Mouse (Mus musculus): ENCODE data around the gene Nkx2-3. TPM values are rescaled to one million over a fixed set of nuclear protein-coding genes. Genes with fewer than 3 reads are reported as not detected.

Gene Nkx2-3
- polyA plus RNA-seq, 1 experiment from 2014 or later, result 1.2 TPM

DNA sequence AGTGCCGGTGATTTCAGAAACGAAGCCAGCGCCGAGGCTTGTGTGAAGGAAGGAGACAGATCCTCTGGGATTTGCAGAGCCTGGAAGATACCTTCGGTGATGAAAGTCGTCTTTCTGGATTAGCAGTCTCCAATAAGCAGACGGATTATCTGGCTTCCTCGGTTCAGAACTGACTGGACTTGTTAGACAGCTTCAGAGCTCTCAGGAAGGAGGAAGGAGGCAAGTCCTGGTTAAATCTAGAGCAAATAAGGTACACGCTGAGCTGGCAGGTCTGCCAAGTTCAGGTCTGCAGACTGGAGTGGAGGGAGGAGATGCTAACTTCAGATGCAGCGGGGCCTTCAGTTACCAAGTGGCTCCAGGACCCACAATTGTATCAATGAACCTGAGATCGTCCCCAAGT, 29.7 kb downstream of the Nkx2-3 start:
- no peak for ATAC-seq
- H3K9ac ChIP-seq, result no peak overlapping the region
- no peak overlapping the region for H3K4me2 ChIP-seq
- no peaks in the 10 kb centered on the region for H3K4me1 ChIP-seq
- H3K4me3 ChIP-seq, result no peak overlapping the region
- WGBS (ENCODE audit: insufficient replicate concordance), result 66% methylated on average over 11 of the region's 11 CpGs
- 0 out of 2 replicates have a peak, but pooled peaks cover 24% of the 10 kb centered on the region for H3K27me3 ChIP-seq (replicated peaks)
- no peaks in the 10 kb centered on the region for H3K9me3 ChIP-seq (replicated peaks)
- H3K36me3 ChIP-seq, result no peaks in the 10 kb centered on the region
- no peak overlapping the region for H3K27ac ChIP-seq

DNA sequence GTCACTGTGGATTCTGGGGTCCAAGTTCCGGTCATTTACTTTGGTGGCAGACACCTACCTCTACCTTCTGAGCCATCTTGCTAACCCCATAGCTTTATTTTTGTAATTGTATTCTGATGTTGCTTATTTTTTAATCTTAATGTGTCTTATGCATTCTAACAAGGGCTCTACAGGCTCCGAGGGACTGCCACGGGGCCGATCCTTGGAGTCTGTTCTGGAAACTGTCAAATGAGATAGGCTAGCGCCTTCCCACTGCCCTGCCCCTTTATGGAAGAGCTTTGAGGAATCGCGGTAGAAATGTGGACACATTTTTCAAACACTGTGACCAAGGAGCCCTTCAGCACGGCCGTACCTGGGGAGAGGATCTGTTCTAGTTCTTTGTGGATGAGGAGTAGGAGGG, 30.7 kb downstream of the Nkx2-3 start:
- no peak for ATAC-seq
- Histone ChIP-seq H3K4me2 (no peak overlapping the region), H3K27ac (no peak overlapping the region), H3K4me1 (no peaks in the 10 kb centered on the region), H3K4me3 (no peak overlapping the region), H3K36me3 (no peaks in the 10 kb centered on the region), H3K27me3 (replicated peaks) (0 out of 2 replicates have a peak, but pooled peaks cover 24% of the 10 kb centered on the region), H3K9ac (no peak overlapping the region), H3K9me3 (replicated peaks) (no peaks in the 10 kb centered on the region)
- WGBS (ENCODE audit: insufficient replicate concordance), result 68% methylated on average over 9 of the region's 9 CpGs

DNA sequence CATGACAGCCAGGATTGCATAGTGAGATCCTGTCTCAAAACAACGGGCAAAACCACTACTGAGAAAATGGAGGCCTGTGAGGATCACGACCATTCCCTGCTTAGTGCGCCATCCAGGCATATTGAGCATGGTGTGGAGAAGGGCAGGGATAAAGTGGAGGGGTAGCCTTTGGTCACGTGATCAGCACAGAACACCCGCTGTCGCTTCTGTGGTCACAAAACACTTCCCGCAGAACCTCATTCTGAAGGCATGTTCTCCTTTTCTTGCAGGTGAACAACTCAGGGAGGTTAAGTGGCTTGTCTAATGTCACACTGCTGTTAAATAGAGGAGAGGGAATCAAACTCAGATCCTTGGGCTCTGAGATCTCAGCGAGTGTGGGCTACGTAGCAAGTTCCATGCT, 33.4 kb downstream of the Nkx2-3 start:
- Histone ChIP-seq H3K4me1 (no peaks in the 10 kb centered on the region), H3K4me2 (no peak overlapping the region), H3K27ac (no peak overlapping the region), H3K9ac (no peak overlapping the region), H3K4me3 (no peak overlapping the region), H3K9me3 (replicated peaks) (no peaks in the 10 kb centered on the region), H3K36me3 (no peaks in the 10 kb centered on the region), H3K27me3 (replicated peaks) (peaks cover 17% of the 10 kb centered on the region; the same call in 1 of the 2 replicates)
- ATAC-seq, result no peak
- WGBS (ENCODE audit: insufficient replicate concordance), result 62% methylated on average over 9 of the region's 9 CpGs

DNA sequence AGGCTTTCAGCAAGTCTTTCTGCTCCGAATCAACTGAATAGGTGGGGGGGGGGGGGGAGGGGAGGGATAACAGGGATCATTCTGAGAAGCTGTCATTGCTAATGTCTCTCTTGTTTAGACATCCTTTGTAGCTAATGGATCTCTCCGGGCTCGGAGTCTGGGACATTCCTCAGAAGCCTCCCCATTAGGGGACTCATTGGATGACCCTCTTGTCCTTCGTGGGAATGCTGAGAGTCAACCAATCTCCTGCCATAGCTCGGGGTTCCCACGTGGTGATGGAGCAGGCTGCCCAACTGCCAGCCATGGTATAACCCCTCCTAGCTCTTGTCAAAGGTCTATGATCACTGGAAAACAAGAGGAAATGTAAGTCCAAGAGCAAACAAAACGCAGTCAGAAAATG, 34.7 kb downstream of the Nkx2-3 start:
- Histone ChIP-seq H3K36me3 (no peaks in the 10 kb centered on the region), H3K27me3 (replicated peaks) (peaks cover 22% of the 10 kb centered on the region), H3K4me1 (no peaks in the 10 kb centered on the region), H3K27ac (no peak overlapping the region), H3K4me3 (no peak overlapping the region), H3K9ac (no peak overlapping the region), H3K9me3 (replicated peaks) (no peaks in the 10 kb centered on the region), H3K4me2 (no peak overlapping the region)
- 54% methylated on average over 7 of the region's 7 CpGs for WGBS (ENCODE audit: insufficient replicate concordance)
- no peak for ATAC-seq

DNA sequence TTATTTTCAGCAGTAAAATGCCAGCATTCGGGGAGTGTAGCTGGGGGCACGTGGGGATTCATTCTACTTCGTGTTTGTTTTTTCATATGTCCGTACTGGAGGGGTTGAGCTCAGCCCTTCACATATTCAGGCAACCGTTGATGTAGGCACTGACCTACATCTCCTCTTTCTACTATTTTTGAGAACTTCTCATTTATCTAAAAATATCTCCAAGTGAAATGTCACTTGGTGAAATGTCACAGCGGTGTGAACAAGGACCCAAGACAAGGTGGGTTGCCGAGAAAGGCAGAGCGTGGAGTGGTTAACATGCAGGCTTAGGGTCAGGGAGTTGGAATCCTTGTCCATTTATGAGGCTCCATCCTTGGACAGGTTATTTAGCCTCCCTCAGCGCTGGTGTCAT, 35.1 kb downstream of the Nkx2-3 start:
- H3K9me3 ChIP-seq (replicated peaks), result no peaks in the 10 kb centered on the region
- no peak for ATAC-seq
- H3K36me3 ChIP-seq, result no peaks in the 10 kb centered on the region
- no peak overlapping the region for H3K9ac ChIP-seq
- no peak overlapping the region for H3K27ac ChIP-seq
- no peaks in the 10 kb centered on the region for H3K4me1 ChIP-seq
- H3K27me3 ChIP-seq (replicated peaks), result peaks cover 25% of the 10 kb centered on the region
- 57% methylated on average over 9 of the region's 9 CpGs for whole genome bisulfite sequencing (ENCODE audit: insufficient replicate concordance)
- no peak overlapping the region for H3K4me2 ChIP-seq
- H3K4me3 ChIP-seq, result no peak overlapping the region

DNA sequence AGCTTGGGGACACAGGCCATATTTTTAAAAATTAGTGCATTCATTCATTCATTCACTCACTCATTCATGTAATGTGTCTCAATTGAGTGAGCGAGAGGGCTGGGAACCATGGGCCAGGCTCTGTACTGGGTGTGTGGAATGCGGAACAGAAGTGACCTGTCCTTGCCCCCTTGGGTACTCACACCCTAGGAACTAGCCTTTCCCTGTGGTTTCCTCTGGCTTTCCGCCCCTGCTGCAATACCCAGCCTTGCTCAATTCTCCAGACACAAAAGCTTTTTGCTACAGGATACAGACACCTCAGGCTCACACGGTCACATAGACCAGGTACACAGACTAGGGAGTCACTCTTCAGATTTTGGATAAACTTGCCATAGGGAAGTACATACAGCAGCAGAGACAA, 36.2 kb downstream of the Nkx2-3 start:
- H3K27ac ChIP-seq, result no peak overlapping the region
- no peaks in the 10 kb centered on the region for H3K4me1 ChIP-seq
- no peaks in the 10 kb centered on the region for H3K9me3 ChIP-seq (replicated peaks)
- H3K4me3 ChIP-seq, result no peak overlapping the region
- ATAC-seq, result no peak
- no peak overlapping the region for H3K9ac ChIP-seq
- peaks cover 35% of the 10 kb centered on the region for H3K27me3 ChIP-seq (replicated peaks)
- no peak overlapping the region for H3K4me2 ChIP-seq
- H3K36me3 ChIP-seq, result no peaks in the 10 kb centered on the region
- WGBS (ENCODE audit: insufficient replicate concordance), result 58% methylated on average over 4 of the region's 4 CpGs

DNA sequence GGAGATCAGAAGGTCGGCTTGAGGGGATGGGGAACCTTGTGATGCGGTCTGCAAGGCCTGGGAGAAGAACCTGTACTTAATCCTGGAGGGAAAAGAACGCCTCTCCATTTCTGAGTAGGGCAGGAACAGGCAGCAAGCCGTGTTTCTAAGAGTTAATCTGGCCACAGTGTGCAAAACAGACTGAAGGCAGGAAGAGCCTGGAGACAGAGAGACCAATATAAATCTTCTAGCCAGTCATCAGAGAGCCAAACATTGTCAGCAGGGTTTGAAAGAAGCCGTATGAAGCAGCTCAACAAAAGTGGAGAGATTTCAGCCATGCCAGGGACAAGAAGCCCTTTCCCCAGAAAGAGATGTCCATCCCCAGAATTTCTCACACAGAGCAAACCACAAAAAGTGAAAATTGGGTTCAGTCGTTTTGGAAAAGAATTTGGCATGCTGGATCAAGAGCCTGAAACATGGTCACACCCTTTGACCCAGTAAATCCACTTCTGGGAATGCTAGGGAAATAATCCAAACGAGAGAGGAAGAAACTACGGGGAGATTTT, 39.2 kb downstream of the Nkx2-3 start:
- Histone ChIP-seq H3K36me3 (no peaks in the 10 kb centered on the region), H3K4me3 (no peak overlapping the region), H3K27me3 (replicated peaks) (peaks cover 46% of the 10 kb centered on the region), H3K4me2 (no peak overlapping the region), H3K9ac (no peak overlapping the region), H3K27ac (no peak overlapping the region), H3K9me3 (replicated peaks) (no peaks in the 10 kb centered on the region), H3K4me1 (no peaks in the 10 kb centered on the region)
- no peak for ATAC-seq
- 43% methylated on average over 8 of the region's 8 CpGs for WGBS (ENCODE audit: insufficient replicate concordance)

DNA sequence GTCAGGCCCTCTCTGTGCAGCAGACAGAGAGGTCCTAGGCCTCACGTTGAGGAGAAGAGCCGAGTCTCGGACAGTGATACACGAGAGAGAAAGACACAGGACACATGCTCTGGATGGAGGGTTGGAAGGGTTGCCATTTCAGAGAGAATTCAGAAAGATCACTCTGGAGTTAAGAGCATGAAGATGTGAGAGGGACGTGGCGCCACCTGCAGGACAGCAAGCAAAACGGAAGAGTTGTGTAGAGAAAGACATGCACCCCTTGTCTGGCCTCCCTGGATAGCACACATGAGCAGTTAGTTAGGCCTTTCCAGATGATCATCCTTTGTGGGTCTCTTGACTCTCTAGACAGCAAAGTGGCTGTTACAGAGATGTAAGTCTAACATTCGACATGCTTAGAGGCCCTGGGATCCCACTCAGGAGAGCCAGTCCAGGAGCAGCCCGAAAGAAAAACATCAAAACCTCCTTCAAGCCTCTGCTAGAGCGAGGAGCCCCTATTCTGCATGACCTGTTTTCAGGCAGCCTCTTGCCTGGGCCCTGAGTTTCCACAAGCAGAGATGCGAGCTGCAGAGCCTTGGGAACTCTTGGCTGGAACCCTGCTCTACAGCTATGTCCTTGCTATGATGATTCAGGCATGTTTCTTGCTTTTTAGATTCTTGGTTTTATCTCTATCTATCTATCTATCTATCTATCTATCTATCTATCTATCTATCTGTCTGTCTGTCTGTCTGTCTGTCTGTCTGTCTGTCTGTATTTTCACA, 43.8 kb downstream of the Nkx2-3 start:
- no peak overlapping the region for H3K27ac ChIP-seq
- H3K4me3 ChIP-seq, result no peak overlapping the region
- WGBS (ENCODE audit: insufficient replicate concordance), result 33% methylated on average over 11 of the region's 11 CpGs
- H3K4me1 ChIP-seq, result peaks cover 3% of the 10 kb centered on the region; the same call in 1 of the 2 replicates
- no peak overlapping the region for H3K4me2 ChIP-seq
- no peak overlapping the region for H3K9ac ChIP-seq
- H3K9me3 ChIP-seq (replicated peaks), result no peaks in the 10 kb centered on the region
- no peaks in the 10 kb centered on the region for H3K36me3 ChIP-seq
- H3K27me3 ChIP-seq (replicated peaks), result peaks cover 43% of the 10 kb centered on the region
- no peak for ATAC-seq

DNA sequence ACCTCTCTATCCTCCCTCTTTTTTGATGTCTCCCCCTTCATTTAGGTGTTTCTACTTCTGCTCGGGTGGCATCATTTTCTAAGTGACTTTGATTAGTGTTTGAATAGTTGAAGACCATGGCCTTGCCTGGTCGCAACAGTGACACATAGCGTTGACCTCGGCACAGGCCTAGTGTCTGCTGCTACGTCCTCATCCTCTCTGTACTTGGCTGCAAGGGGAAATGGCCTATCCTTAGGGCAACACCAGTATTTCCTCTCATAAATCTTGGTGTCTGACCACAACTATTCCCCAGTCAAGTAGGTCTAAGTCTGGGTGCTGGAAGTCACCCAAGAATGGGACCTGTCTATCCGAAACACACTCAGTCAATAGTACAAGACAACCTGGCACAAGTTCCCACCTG, 47.5 kb downstream of the Nkx2-3 start:
- no peak overlapping the region for H3K4me3 ChIP-seq
- no peaks in the 10 kb centered on the region for H3K9me3 ChIP-seq (replicated peaks)
- peaks cover 10% of the 10 kb centered on the region for H3K27me3 ChIP-seq (replicated peaks)
- no peak overlapping the region for H3K27ac ChIP-seq
- H3K9ac ChIP-seq, result no peak overlapping the region
- H3K4me2 ChIP-seq, result no peak overlapping the region
- 65% methylated on average over 6 of the region's 6 CpGs for WGBS (ENCODE audit: insufficient replicate concordance)
- H3K36me3 ChIP-seq, result peaks cover 20% of the 10 kb centered on the region
- ATAC-seq, result no peak
- peaks cover 3% of the 10 kb centered on the region; the same call in 1 of the 2 replicates for H3K4me1 ChIP-seq

DNA sequence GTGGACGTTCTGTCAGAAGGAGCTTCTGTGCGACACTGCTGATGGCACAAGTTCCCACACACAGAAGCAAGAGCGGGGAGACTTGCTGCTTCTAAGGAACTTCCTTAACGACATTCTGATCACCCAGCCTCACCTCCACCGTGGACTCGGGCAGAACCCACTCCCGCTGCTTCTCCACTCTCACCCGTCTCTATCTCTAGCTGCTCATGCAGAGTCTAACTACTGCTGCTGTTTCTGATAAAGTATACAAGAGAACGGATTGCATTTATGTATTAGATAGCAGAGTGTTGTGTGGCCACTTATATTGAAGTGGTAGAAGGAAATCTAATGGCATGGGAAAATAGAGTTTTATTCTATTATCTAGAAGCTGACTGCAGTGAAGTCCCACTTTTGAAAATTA, 48.6 kb downstream of the Nkx2-3 start:
- Histone ChIP-seq H3K27ac (no peak overlapping the region), H3K27me3 (replicated peaks) (0 out of 2 replicates have a peak, but pooled peaks cover 3% of the 10 kb centered on the region), H3K4me3 (no peak overlapping the region), H3K9me3 (replicated peaks) (no peaks in the 10 kb centered on the region), H3K4me2 (no peak overlapping the region), H3K4me1 (peaks cover 3% of the 10 kb centered on the region; the same call in 1 of the 2 replicates), H3K36me3 (peaks cover 27% of the 10 kb centered on the region), H3K9ac (no peak overlapping the region)
- no peak for ATAC-seq
- 37% methylated on average over 9 of the region's 9 CpGs for WGBS (ENCODE audit: insufficient replicate concordance)

DNA sequence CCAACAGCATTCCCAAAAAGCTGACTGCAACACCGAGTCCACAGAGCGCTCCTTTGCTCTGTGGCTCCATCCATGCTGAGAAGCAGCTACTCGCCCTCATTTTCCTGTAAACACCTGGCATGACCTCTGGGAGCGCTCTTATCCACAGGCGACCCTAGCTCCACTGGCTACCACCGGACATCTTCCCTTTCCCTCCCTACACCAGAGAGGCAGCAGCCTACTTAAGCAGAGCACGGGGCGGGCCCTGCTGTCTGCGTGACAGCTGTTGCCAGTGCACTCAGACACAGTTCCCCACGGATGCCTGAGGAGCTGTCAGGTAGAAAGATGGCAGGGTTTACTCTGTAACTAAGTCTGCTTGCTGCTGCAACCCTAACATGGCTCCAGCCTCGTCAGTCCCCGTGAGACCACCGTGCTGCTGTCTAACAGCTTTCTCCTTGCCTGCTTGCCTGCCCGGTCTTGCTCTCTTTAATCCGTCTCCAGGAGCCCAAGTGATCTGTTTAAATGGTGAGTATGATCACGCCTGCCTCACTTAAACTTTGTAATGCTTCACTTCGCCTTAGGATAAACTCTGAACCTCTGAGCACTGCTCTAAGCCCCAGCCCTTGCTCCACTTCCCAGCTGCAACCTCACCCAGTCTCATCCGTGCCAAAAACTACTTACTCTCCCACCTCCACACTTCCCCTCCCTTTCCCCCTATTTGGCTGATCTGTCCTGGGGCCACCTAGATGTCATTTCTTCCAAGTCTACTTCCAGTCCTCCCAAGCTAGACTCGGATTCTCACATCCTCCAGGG, 50.2 kb downstream of the Nkx2-3 start:
- peaks cover 39% of the 10 kb centered on the region for H3K36me3 ChIP-seq
- ATAC-seq, result no peak

DNA sequence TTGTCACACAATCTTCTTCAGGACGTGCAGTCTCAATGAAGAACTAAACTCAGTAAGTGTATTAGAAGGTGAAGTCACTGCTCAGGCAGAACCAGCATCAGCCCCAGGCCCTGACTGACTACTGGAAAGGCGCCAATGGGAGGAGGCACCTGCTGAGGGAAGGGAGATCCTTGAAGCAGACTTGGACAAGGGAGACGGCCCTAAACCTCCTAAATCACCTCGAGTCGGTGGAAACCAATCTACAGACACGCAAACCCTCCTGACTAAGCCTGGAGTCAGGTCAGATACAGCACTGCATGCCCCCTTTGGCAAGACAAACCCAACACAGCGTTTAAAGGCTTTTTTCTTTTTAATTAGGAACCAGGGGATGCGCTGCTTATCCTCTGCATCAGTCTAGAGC, 51.3 kb downstream of the Nkx2-3 start:
- no peaks in the 10 kb centered on the region for H3K27me3 ChIP-seq (replicated peaks)
- H3K27ac ChIP-seq, result no peak overlapping the region
- 74% methylated on average over 8 of the region's 8 CpGs for WGBS (ENCODE audit: insufficient replicate concordance)
- H3K36me3 ChIP-seq, result peaks cover 39% of the 10 kb centered on the region
- H3K9me3 ChIP-seq (replicated peaks), result no peaks in the 10 kb centered on the region
- H3K4me1 ChIP-seq, result peaks cover 8% of the 10 kb centered on the region; the same call in 1 of the 2 replicates
- no peak overlapping the region for H3K4me3 ChIP-seq
- ATAC-seq, result no peak
- H3K4me2 ChIP-seq, result no peak overlapping the region
- no peak overlapping the region for H3K9ac ChIP-seq

More for the DNA sequence above, 50.2 kb downstream of the Nkx2-3 start:
- Histone ChIP-seq H3K4me1 (peaks cover 6% of the 10 kb centered on the region; the same call in 1 of the 2 replicates), H3K27ac (no peak overlapping the region), H3K27me3 (replicated peaks) (no peaks in the 10 kb centered on the region), H3K4me3 (no peak overlapping the region), H3K9me3 (replicated peaks) (no peaks in the 10 kb centered on the region), H3K4me2 (no peak overlapping the region), H3K9ac (no peak overlapping the region)
- 62% methylated on average over 19 of the region's 19 CpGs for WGBS (ENCODE audit: insufficient replicate concordance)
